In the genomic region with DNA sequence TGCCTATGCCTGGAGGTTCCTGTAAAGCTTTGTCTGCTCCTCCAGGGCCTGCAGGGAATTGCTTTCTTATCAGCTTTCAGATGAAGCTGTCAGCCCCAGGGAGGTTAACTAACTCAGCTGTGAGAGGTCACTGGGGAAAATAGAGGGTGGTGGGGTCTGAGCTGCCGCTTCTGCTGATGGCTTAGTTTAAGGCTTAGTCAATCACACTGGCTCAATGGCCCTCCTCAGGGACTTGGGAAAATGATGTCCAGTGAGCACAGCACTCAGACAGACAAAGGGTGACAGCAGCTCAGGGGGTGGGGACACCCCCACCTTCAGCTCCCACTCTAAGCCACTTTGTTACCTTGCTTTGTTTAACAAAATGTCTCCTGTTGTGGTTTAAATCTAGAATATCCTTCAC, we compare ENCODE assay signal across 29 mouse cellular contexts. TPM values are rescaled to one million over a fixed set of nuclear protein-coding genes. Genes with fewer than 3 reads are reported as not detected.
A peak's percentile ranks its signal among the peaks of the same experiment; 100 is the strongest.
DNase-seq lines count a peak whose midpoint lies in the region; ATAC-seq and TF ChIP-seq lines count a peak whose summit lies in the region.
"Had no signal": no experiment of that assay in that cellular context is flagged by ENCODE, and none has a peak within 500 bp of the region (broad histone marks: within the 10 kb centered on the region; RNA-seq: fewer than 3 reads in every experiment).

No protein-coding gene starts in this region.

- no peak for TF ChIP-seq CTCF in hindbrain, postnatal 0 days (IDR thresholded peaks at IDR 0.05; ENCODE audit: low read depth)

- DNase-seq in hindbrain, postnatal 0 days (ENCODE audit: low spot score) = no peak
- no peak for DNase-seq in forebrain, embryonic 14.5 days (ENCODE audit: low spot score)
- no peak for DNase-seq in left cerebral cortex, postnatal 4 days
- DNase-seq: adrenal gland, adult 2 months; adrenal gland, postnatal 14 days; cerebellum, adult 18-20 months; cerebellum, adult 9-10 months; cerebellum, postnatal 14 days; forebrain, postnatal 0 days; gastrocnemius, adult 2 months; gastrocnemius, postnatal 14 days; heart, adult 11 months; heart, postnatal 36 days had no signal

- H3K36me3 ChIP-seq in hindbrain, embryonic 12.5 days = no peaks in the 10 kb centered on the region
- H3K36me3 ChIP-seq in hindbrain, postnatal 0 days (ENCODE audit: insufficient read depth, low read length) = no peaks in the 10 kb centered on the region
- H3K36me3 ChIP-seq in midbrain, embryonic 13.5 days = no peaks in the 10 kb centered on the region
- H3K36me3 ChIP-seq in midbrain, embryonic 16.5 days (ENCODE audit: control insufficient read depth, insufficient read depth, low read length) = no peaks in the 10 kb centered on the region
- H3K36me3 ChIP-seq in hindbrain, embryonic 15.5 days = no peaks in the 10 kb centered on the region
- no peaks in the 10 kb centered on the region for H3K36me3 ChIP-seq in forebrain, embryonic 14.5 days (ENCODE audit: control insufficient read depth, insufficient read depth, low read length)
- H3K36me3 ChIP-seq: forebrain, embryonic 10.5 days had no signal

- WGBS in hindbrain, embryonic 12.5 days = 56% methylated on average over 1 of the region's 1 CpGs
- 35% methylated on average over 1 of the region's 1 CpGs for WGBS in hindbrain, postnatal 0 days
- 12% methylated on average over 1 of the region's 1 CpGs for WGBS in midbrain, embryonic 13.5 days
- WGBS in midbrain, embryonic 16.5 days = 11% methylated on average over 1 of the region's 1 CpGs
- 25% methylated on average over 1 of the region's 1 CpGs for WGBS in hindbrain, embryonic 15.5 days
- WGBS in forebrain, embryonic 14.5 days = 37% methylated on average over 1 of the region's 1 CpGs

- intact Hi-C loops in left cerebral cortex, postnatal 4 days (cut with DNase I) = no loop called here

- no peaks in the 10 kb centered on the region for H3K9me3 ChIP-seq in hindbrain, embryonic 12.5 days (replicated peaks)
- H3K9me3 ChIP-seq in hindbrain, postnatal 0 days (ENCODE audit: low read length) = no peaks in the 10 kb centered on the region
- no peaks in the 10 kb centered on the region for H3K9me3 ChIP-seq in midbrain, embryonic 13.5 days
- H3K9me3 ChIP-seq in midbrain, embryonic 16.5 days (replicated peaks; ENCODE audit: control insufficient read depth, low read length, poor library complexity, severe bottlenecking) = no peaks in the 10 kb centered on the region
- H3K9me3 ChIP-seq in hindbrain, embryonic 15.5 days = no peaks in the 10 kb centered on the region
- no peaks in the 10 kb centered on the region for H3K9me3 ChIP-seq in forebrain, embryonic 14.5 days (replicated peaks; ENCODE audit: control insufficient read depth, low read length)
- H3K9me3 ChIP-seq: forebrain, embryonic 10.5 days; forebrain, embryonic 13.5 days had no signal

- H3K4me1 ChIP-seq in hindbrain, embryonic 12.5 days = no peaks in the 10 kb centered on the region
- no peaks in the 10 kb centered on the region for H3K4me1 ChIP-seq in hindbrain, postnatal 0 days (ENCODE audit: insufficient read depth, low read length)
- H3K4me1 ChIP-seq in midbrain, embryonic 13.5 days (replicated peaks) = peaks cover 5% of the 10 kb centered on the region
- no peaks in the 10 kb centered on the region for H3K4me1 ChIP-seq in midbrain, embryonic 16.5 days (ENCODE audit: control insufficient read depth, insufficient read depth, low read length)
- peaks cover 4% of the 10 kb centered on the region; the same call in 1 of the 2 replicates for H3K4me1 ChIP-seq in hindbrain, embryonic 15.5 days (replicated peaks)
- no peaks in the 10 kb centered on the region for H3K4me1 ChIP-seq in forebrain, embryonic 14.5 days (ENCODE audit: control insufficient read depth, insufficient read depth, low read length)

- no peak overlapping the region for H3K9ac ChIP-seq in hindbrain, embryonic 12.5 days
- no peak overlapping the region for H3K9ac ChIP-seq in hindbrain, postnatal 0 days (replicated peaks; ENCODE audit: low read length)
- H3K9ac ChIP-seq in midbrain, embryonic 13.5 days (replicated peaks) = no peak overlapping the region
- H3K9ac ChIP-seq in midbrain, embryonic 16.5 days (ENCODE audit: low read depth, low read length) = no peak overlapping the region
- H3K9ac ChIP-seq in hindbrain, embryonic 15.5 days = no peak overlapping the region
- H3K9ac ChIP-seq in forebrain, embryonic 14.5 days (ENCODE audit: low read length) = no peak overlapping the region
- H3K9ac ChIP-seq: forebrain, embryonic 13.5 days; forebrain, postnatal 0 days had no signal

- no peaks in the 10 kb centered on the region; the same call in 1 of the 2 replicates for H3K27me3 ChIP-seq in hindbrain, embryonic 12.5 days
- no peaks in the 10 kb centered on the region for H3K27me3 ChIP-seq in hindbrain, postnatal 0 days (ENCODE audit: insufficient read depth, low read length)
- no peaks in the 10 kb centered on the region for H3K27me3 ChIP-seq in midbrain, embryonic 13.5 days
- H3K27me3 ChIP-seq in midbrain, embryonic 16.5 days (ENCODE audit: control insufficient read depth, insufficient read depth, low read depth, low read length) = no peaks in the 10 kb centered on the region
- no peaks in the 10 kb centered on the region for H3K27me3 ChIP-seq in hindbrain, embryonic 15.5 days
- no peaks in the 10 kb centered on the region for H3K27me3 ChIP-seq in forebrain, embryonic 14.5 days (replicated peaks; ENCODE audit: control insufficient read depth, insufficient read depth, low read length)
- H3K27me3 ChIP-seq: forebrain, embryonic 13.5 days had no signal

- H3K4me3 ChIP-seq in hindbrain, embryonic 12.5 days = no peak overlapping the region
- no peak overlapping the region for H3K4me3 ChIP-seq in hindbrain, postnatal 0 days (ENCODE audit: low read length)
- no peak overlapping the region for H3K4me3 ChIP-seq in midbrain, embryonic 13.5 days (replicated peaks)
- H3K4me3 ChIP-seq in midbrain, embryonic 16.5 days (ENCODE audit: low read depth, low read length) = no peak overlapping the region
- H3K4me3 ChIP-seq in hindbrain, embryonic 15.5 days = no peak overlapping the region
- H3K4me3 ChIP-seq in forebrain, embryonic 14.5 days (ENCODE audit: low read depth, low read length) = no peak overlapping the region
- H3K4me3 ChIP-seq: forebrain, embryonic 10.5 days; forebrain, embryonic 13.5 days; gastrocnemius, adult 2 months had no signal

- 0 out of 2 replicates have a peak, but pooled peaks have one; percentile 27 for ATAC-seq in hindbrain, embryonic 12.5 days (ENCODE audit: low FRiP score)
- no peak for ATAC-seq in hindbrain, postnatal 0 days
- ATAC-seq in midbrain, embryonic 13.5 days = peak; percentile 35; the same call in 1 of the 2 replicates
- no peak for ATAC-seq in midbrain, embryonic 16.5 days
- ATAC-seq in hindbrain, embryonic 15.5 days (ENCODE audit: low FRiP score, low read depth) = 0 out of 2 replicates have a peak, but pooled peaks have one; percentile 28
- no peak for ATAC-seq in forebrain, embryonic 14.5 days
- ATAC-seq: CD4-positive, CD25-positive, alpha-beta regulatory T cell, adult 4 months; forebrain, embryonic 13.5 days; forebrain, postnatal 0 days; intestine, postnatal 0 days had no signal

- no peak overlapping the region for H3K27ac ChIP-seq in hindbrain, embryonic 12.5 days
- no peak overlapping the region for H3K27ac ChIP-seq in hindbrain, postnatal 0 days
- H3K27ac ChIP-seq in midbrain, embryonic 13.5 days = no peak overlapping the region
- H3K27ac ChIP-seq in midbrain, embryonic 16.5 days (ENCODE audit: low read length) = no peak overlapping the region
- H3K27ac ChIP-seq in hindbrain, embryonic 15.5 days (replicated peaks) = no peak overlapping the region
- no peak overlapping the region for H3K27ac ChIP-seq in forebrain, embryonic 14.5 days (ENCODE audit: low read depth, low read length)
- H3K27ac ChIP-seq: forebrain, embryonic 10.5 days; forebrain, embryonic 13.5 days; gastrocnemius, adult 2 months had no signal

- no peak overlapping the region for H3K4me2 ChIP-seq in hindbrain, embryonic 12.5 days (replicated peaks)
- H3K4me2 ChIP-seq in hindbrain, postnatal 0 days (ENCODE audit: low read depth, low read length) = no peak overlapping the region
- no peak overlapping the region for H3K4me2 ChIP-seq in midbrain, embryonic 13.5 days (replicated peaks)
- H3K4me2 ChIP-seq in midbrain, embryonic 16.5 days (ENCODE audit: low read length) = no peak overlapping the region
- no peak overlapping the region for H3K4me2 ChIP-seq in hindbrain, embryonic 15.5 days
- H3K4me2 ChIP-seq in forebrain, embryonic 14.5 days (ENCODE audit: low read length) = no peak overlapping the region
- H3K4me2 ChIP-seq: forebrain, embryonic 13.5 days; heart, embryonic 11.5 days had no signal

RNA-seq across cellular contexts. Expression of a gene that starts 55.0 kb away (rescaled TPM):
- not detected in 2 replicates for polyA plus RNA-seq in hindbrain, embryonic 12.5 days (2016; fragmentation: Nextera tagmentation; extraction: Ambion mirVana)
- total RNA-seq in hindbrain, postnatal 0 days (2014; rRNA removed) = not detected in 2 replicates
- not detected in 2 replicates for polyA plus RNA-seq in hindbrain, postnatal 0 days (2015; fragmentation: Nextera tagmentation; extraction: Ambion mirVana)
- polyA plus RNA-seq in midbrain, embryonic 13.5 days (2015; fragmentation: Nextera tagmentation; extraction: Ambion mirVana) = not detected in 2 replicates
- polyA plus RNA-seq in midbrain, embryonic 16.5 days (2015; fragmentation: Nextera tagmentation; extraction: Ambion mirVana) = not detected in 2 replicates
- polyA plus RNA-seq in hindbrain, embryonic 15.5 days (2015; fragmentation: Nextera tagmentation; extraction: Ambion mirVana) = not detected in 2 replicates
- not detected in 2 replicates for polyA plus RNA-seq in forebrain, embryonic 14.5 days (2014; fragmentation: Nextera tagmentation; extraction: Ambion mirVana)
- not detected for total RNA-seq in left cerebral cortex, postnatal 4 days (2021)
- total RNA-seq: adrenal gland, adult 2 months; forebrain, postnatal 0 days; gastrocnemius, adult 2 months; gastrocnemius, postnatal 14 days; gastrocnemius, postnatal 4 days; heart, adult 8-10 months; heart, postnatal 36 days; MEL had no signal
- polyA plus RNA-seq: adrenal gland, adult 2 months; C2C12; CD4-positive, CD25-positive, alpha-beta regulatory T cell, adult 4 months; embryonic facial prominence, embryonic 11.5 days; embryonic facial prominence, embryonic 14.5 days; forebrain, embryonic 10.5 days; forebrain, embryonic 13.5 days; forebrain, postnatal 0 days; frontal cortex, adult 2 months; heart, embryonic 11.5 days had no signal

Comparison
In these comparisons a context has a peak if more than half of its experiments do, and no peak if none do; other contexts are left out.
1. ATAC-seq: peak in hindbrain, embryonic 12.5 days (single experiment), midbrain, embryonic 13.5 days (single experiment) and hindbrain, embryonic 15.5 days (single experiment); none in hindbrain, postnatal 0 days (single experiment), midbrain, embryonic 16.5 days (single experiment) and forebrain, embryonic 14.5 days (single experiment).